Mouse (Mus musculus): ENCODE data around the gene Hacd2.

DNA sequence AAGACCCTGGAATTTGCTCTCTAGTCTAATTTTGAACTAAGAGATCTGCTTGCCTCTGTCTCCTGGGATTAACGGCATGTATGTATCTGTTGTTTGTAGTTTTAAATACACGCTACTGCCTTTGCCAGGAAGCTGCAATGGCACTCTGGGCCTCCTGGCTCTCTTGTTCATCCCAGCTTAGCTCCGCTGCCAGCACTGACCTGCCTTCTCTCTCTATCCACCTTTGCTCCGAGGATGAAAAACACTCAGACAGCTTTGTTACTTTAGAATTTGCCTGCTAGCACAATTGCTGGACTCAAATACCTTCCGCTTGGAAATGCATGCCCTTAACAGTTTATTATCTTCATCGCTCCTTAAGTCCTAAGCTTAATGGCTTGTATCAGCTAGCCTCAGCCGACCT, 18.8 kb downstream of the Hacd2 start:
- no peak for TF ChIP-seq CTCF (IDR thresholded peaks at IDR 0.05; ENCODE audit: borderline replicate concordance, control insufficient read depth, extremely low read depth, insufficient read depth, low read length, poor library complexity)
- TF ChIP-seq POLR2A (IDR thresholded peaks at IDR 0.05; ENCODE audit: control insufficient read depth, extremely low read depth, insufficient read depth, low read length, poor library complexity), result no peak

Data from thymus, adult 2 months (tissue).